Mouse (Mus musculus): Measurements from ENCODE around the gene Ctsl.
A peak's percentile ranks its signal among the peaks of the same experiment; 100 is the strongest.

The Ctsl gene

DNA sequence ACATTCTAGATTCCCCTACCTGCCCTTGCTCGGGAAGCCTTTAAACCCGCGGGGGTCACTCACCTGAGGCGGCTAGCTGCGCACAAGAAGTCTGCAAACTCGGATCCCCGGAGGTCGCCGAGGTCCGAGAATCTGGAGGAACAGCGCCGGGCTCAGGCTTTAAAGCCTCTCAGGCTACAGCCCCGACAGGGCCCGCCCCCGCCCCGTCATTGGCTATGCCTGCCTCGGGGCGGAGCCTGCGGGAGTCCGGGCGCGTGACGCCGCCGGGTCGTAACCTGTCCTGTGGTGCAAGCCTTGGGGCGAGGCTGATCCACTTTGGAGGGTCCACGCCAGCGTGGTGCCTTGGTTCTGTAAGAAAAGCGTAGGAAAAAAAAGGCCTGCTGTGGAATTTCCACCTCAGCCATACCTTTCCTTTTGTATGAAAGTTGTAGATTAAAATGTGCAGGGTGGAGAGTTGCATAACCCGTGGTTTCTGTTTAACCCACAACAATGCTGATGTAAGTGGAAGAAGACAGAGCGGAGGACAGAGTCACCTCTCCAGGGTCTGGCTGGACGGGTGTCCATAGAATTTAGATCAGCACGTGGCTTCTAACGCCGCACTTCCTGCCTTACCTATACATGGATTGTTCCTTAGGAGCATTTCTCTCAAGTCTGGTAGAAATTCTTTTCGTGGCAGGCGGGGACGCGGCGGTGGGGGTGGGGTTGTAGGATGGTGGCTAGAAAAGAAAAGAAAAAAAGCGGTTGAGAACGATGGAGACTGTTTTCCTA is at the start of gene Ctsl:
Gene Ctsl, minus strand, starts transcription at position 718 of the 768 bp plus-strand sequence.
- DNase-seq (ENCODE audit: low spot score in 2 of 2) = peak; percentile 92

DNA sequence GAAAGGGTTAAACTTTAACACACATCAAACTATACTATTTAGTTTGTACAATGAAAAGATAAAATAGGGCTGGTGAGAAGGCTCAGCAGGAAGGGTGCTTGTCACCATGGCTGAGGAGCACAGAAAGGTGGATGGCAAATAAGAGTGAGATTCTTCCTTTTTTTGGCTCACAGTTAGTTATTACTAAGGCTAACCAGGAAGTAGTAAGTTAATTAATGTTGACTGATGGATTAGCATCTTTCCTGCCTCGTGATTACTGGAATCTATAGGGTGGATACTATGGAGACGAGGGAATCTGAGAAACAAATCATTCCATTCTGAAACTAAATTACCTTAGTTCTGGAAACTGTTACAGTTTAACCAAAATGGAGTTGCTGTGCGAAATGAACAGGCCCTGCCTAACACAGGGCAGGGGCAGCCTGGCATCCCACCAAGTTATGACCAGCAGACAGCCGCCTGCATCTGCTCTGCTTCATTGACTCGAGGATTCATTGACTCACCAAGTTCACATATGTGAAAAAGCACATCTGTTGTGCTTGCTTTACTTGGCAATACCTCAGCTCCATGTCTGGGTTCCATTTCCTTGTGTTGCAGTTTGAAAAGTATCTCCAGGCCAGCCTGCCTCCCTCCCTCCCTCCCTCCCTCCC is 46.4 kb upstream of the Ctsl start:
- DNase-seq (ENCODE audit: low spot score in 2 of 2) = no peak

DNA sequence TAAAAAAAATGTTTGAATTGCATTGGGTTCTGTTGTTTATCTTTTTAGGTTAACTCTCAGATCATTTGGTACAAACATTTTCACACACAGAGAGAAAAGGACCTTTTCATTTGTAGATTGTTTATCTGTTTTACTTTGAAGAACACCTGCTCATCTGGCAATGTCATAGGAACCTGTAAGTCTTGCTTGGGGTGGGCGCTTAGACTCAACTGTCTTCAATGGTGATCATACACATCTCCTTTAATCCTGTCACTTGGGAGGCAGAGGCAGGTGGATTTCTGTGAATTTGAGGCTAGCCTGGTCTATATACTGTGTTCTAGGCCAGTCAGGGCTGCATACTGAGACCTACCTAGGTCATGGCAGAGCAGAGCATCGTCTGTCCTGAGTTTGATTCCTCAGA is 45.0 kb upstream of the Ctsl start:
- no peak for DNase-seq (ENCODE audit: low spot score in 2 of 2)

DNA sequence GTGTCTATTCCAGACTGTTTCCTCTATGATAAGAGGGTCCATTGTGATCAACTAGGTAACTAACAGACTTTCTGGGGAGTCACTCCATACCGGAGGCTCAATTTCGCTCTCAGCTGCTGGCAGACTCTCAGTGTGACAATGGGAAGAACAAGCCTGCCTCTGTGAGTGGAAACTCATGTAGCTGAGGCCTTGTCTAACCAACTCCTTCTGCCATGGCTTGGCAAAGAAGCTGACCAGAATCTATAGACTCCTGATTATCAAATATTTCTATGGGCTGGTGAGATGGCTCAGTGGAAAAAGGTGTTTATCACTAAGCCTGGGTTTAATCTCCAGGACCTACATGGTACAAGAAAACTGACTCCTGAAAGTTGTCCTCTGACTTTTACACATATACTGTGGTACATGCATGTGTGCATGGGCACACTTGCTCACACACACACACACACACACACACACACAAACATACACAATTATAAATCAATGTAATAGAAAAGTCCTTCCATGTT is 42.1 kb upstream of the Ctsl start:
- DNase-seq (ENCODE audit: low spot score in 2 of 2) = no peak

DNA sequence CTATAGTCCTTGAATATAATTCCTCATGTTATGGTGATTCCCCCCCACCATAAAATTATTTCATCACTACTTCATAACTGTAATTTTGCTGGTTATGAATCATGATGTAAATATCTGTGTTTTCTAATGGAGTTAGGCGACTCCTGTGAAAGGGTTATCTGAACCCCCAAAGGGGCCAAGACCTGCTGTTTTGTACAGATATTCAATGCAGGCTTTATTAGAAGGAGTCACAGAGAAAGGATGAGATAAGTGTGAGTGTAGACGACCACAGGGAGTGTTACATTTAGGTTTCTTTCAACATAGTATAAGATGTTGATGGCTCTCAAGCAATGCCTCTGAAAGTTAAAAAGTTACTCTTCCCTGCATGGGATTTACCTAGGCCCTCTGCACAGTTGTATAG is 40.6 kb upstream of the Ctsl start:
- no peak for DNase-seq (ENCODE audit: low spot score in 2 of 2)

DNA sequence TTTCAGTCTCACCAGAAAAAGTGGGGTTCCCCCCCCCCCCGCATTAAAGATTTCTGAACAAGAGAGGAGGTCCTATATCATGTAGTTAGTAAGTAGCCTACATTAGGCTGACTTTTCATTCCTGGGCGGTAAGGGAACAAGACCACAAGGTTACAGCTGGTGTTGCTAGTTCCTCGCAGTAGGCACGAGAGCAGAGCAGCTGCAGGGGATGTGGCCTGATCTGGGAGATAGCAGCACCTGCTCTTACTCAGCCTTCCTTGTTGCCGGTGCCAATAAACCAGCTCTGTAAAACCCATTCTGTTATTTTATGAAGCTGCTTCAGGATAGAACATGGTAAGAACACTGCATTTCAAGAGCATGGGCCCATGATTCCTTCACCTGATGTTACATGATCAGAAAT is 39.9 kb upstream of the Ctsl start:
- no peak for DNase-seq (ENCODE audit: low spot score in 2 of 2)

DNA sequence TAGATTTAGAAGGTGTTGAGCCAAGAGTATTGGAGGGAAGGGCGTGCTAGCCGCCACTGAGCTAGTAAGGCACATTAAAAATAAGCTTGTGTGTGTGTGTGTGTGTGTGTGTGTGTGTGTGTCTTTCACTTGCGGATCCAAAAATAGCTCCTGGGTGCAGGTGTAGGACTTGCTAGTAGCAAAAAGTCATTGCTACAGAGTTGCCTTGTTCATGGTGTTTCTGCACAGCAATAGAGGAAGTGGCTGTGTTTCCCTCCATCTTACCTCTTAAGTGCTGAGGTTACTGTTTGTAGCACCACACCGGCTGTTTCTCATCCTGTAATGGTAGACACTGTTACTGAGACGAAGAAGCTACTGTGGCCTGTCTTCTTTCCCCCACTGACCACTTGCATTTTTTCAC is 37.3 kb upstream of the Ctsl start:
- DNase-seq (ENCODE audit: low spot score in 2 of 2) = no peak

DNA sequence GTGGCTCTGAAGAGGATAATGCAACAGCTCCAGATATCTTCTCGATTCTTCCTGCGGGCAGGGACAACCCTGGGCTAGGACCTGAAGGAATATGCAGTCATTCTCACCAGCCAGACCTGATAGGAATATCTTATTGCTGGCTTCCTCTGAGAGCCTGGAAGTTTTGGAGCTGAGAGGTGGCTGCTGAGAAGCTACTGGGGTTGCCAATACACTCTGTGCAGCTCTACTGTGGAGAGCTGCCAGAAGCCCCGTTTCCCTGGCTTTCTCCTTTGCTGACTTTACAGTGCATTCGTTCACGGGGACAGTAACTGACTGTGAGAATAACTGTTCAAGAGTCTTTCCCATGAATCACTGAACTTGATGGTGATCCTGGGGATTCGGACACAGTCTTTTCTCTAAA is 34.9 kb upstream of the Ctsl start:
- peak; percentile 60 to 61 for DNase-seq (ENCODE audit: low spot score in 2 of 2)

DNA sequence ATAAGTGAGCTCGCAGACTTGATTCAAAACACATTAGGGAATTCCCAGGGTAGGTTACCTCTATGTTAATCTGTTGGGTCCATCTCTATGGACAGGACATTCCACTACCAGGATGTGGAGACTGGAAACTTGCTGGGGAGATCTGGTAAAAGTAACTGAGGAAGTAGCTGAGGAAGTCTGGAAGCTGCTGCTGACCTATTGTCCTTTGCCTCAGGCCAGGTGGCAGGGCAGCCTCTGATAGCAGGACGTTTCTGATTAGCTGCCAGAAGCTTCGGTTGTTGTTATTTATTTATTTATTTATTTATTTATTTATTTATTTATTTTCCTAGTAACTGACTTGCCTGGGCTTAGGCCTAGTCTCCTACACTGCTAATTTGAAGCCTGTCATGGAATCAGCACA is 32.8 kb upstream of the Ctsl start:
- DNase-seq (ENCODE audit: low spot score in 2 of 2) = no peak

DNA sequence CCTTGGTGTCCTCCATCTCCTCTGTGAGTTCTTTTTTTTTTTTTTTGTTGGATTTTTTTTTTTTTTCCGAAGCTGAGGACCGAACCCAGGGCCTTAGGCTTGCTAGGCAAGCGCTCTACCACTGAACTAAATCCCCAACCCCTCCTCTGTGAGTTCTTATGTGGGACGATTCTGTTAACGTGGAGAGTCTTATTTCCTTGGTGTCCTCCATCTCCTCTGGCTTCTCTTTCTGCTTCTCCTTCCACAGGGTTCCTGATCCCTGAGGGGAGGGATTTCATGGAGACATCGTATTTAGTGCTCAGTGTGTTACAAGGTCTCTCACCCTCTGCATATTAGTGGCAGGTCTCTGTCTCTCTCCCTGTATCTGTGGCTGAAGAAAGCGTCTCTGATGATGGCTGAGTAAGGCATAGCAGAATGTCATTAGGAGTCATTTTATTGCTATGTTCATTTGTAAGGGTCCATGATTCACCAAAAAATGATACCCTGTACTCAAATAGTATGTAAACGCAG is 32.3 kb upstream of the Ctsl start:
- no peak for DNase-seq (ENCODE audit: low spot score in 2 of 2)

DNA sequence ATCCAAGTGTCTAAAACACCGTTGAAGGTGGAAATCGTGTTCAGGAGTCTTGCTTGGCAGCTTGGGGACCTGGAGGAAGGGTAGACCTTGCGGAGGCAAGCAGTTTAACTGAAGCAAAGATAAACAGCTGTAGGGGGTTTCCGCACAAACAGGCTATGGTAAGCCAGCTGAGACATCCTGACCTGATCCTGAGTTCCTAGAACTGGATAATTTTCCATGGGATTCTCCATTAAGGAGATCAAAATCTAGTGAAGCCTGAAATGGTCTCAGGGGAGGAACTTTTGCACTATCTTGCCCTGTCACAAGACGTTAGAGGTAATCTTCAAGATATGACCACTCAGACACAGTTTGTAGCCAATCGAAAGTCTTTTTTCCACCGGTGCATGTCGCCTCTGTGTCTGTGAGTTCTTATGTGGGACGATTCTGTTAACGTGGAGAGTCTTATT is 31.8 kb upstream of the Ctsl start:
- DNase-seq (ENCODE audit: low spot score in 2 of 2) = no peak

DNA sequence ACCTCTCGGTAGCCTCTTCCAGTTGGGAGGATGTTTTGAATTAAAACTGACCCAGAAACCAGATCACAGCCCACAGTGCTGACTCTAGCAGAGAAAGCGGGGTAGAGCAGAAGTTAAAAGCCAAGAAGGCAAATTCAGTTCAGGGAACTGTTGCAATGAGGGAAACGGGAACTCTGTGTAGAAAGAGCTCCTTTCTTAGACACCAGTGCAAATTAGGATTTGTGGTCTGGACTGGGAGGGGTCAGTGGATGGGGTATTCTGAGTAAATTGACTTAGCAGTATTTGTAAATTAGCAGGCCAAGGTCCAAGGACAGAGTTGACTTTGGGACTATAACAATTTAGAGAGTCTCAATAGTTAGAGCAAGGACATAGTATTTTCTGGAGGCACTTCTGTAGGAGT is 31.3 kb upstream of the Ctsl start:
- peak; percentile 22 for DNase-seq (ENCODE audit: low spot score in 2 of 2)

DNA sequence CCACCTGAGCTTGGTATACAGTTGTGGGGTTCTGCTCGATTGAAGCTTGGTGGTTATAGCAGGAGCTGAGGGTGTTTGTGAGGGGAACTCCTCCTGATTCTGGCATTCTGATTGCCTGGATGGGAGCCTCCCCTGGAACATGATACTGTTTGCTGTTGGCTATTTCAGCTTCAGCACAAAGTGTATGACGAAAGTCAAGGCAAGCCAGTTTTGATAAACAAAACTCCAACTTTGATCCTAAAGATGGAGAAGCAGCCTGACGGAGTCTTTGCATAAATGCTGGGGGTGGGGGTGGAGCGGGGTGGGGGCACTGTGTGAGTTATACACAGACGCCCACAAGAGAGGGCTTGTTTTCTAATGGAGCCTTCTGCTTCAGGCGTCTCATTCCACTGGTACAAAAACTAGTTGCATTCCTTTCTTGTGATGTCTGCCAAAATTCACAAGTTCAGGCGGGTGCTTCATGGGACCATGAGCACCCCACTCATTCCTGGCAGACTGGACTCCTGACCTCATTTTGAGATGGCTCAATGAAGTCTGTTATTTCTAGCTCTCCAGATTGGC is 30.2 kb upstream of the Ctsl start:
- DNase-seq (ENCODE audit: low spot score in 2 of 2) = peak; percentile 21 to 30

DNA sequence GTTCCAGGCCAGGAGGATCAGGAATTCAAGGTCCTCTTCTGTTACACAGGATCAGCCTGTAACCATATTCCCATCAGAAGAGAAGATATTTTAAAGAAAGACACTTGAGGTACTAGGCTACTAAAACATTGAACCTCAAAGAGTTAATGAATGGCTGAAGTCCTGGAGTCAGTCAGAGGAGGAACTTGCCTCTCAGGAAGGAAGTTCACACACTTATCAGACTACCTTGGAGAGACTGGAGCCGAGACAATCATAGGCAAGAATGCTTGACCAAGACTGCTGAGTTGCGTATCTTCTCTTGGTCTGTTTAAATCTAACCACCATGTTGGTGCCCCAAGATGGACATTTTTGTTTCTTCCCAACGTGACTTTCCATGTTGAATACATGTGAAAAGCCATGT is 29.2 kb upstream of the Ctsl start:
- no peak for DNase-seq (ENCODE audit: low spot score in 2 of 2)

DNA sequence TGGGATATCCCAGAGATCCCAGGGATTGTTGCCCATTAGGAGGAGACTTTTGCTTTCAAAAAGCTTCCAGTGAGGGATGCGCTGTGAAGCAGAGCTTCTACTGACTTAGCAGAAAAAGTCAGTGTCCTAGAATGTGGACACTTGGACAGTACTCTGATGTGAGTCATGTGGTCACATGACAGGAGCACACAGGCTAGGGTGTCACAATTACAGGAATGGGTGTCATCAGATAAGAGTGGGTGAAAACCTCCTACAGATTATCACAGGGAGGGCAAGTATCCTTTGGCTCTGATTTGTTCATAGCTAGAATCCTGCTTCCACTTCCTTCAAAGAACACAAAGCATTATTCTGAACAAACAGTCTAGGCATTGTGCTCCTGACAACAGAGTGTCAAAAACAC is 27.4 kb upstream of the Ctsl start:
- DNase-seq (ENCODE audit: low spot score in 2 of 2) = no peak

DNA sequence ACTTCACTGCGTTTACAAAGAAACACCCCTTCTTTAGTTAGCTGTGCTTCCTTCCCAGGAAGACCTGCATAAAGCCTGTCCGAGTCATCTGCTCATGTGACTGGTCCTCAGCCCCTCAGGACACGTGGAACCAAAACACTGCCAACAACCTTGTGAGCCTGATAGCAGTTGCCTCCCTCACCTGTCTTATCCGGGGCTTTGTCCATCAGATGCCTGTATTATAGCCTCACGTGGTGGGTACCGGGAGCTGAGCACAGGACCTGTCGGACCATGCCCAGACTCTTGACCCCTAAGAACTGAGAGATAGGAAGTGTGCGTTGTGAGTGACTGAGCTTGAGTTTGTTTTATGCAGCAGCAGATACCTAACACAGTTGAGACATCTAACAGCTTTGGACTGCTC is 26.3 kb upstream of the Ctsl start:
- no peak for DNase-seq (ENCODE audit: low spot score in 2 of 2)

DNA sequence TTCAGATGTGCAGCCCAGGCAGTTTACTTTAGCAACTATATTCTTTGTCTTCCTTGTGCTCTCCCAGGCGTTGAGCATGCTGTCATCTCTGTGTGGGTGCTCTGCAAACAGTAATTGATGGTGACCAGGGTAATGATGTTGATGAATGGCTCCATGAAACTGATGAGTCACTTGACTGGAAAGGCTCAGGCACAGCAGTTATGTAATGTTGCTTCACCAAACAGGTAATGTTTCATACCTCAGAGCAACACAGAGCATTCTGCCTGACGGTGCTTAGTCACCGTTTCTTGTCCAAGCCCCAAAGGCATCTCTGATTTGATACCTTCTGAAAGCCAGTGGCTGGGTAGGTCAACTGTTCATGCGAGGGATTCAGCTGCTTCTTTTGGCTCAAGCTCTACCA is 17.7 kb upstream of the Ctsl start:
- no peak for DNase-seq (ENCODE audit: low spot score in 2 of 2)

DNA sequence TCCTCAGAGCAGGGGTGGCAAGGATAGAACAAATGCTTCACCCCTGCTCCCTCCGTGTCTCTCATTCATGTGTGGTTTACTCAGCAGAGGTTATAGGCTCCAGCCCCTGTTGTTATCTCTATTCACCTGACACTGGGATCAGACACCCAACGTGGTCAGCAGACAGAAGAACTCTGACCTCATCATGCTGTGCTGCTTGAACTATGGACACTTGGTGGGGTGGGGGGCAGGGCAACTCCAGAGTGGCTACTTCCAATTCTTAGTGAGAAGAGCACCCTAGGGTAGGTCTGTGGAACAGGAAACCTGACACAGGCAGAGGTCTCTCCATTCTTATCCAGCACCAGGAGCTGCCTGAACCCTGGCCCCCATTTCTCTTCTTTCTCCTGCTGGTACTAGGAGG is 15.4 kb upstream of the Ctsl start:
- DNase-seq (ENCODE audit: low spot score in 2 of 2) = no peak

DNA sequence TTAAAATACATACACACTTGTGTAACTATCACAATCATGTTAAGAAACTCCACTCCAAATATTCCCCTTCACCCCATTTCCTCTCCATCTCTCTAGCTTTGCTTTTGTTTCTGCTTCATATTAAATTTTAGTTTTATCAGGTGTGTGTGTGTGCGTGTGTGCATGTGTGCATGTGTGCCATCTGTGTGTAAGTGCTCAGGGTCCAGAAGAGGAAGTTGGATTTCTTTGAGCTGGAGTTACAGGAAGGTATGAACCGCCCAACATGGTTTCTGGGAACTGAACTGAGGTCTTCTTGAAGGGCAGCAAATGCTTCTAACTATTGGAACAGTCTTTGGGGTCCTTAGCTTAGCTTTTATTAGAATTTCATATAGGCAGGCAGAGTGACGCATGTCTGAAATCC is 14.2 kb upstream of the Ctsl start:
- no peak for DNase-seq (ENCODE audit: low spot score in 2 of 2)

DNA sequence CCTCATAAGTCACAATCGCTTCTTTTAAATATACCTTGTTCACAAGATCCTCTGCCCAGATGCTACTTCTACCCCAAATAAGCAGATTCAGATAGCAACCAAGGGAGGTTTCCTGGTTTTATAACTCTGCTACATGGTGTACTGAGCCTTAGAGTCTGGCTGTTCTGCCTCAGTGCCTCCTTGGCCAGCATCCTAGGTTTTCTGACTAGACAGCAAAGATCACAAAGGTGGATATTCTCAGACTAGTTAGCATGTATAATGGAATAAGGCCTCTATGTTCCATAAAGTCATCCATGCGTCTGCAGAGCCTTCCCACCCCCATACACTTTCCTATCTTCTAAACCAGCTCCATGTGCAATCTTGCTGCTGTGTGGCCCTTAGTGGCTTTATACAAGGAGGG is 9.6 kb upstream of the Ctsl start:
- DNase-seq (ENCODE audit: low spot score in 2 of 2) = no peak

DNA sequence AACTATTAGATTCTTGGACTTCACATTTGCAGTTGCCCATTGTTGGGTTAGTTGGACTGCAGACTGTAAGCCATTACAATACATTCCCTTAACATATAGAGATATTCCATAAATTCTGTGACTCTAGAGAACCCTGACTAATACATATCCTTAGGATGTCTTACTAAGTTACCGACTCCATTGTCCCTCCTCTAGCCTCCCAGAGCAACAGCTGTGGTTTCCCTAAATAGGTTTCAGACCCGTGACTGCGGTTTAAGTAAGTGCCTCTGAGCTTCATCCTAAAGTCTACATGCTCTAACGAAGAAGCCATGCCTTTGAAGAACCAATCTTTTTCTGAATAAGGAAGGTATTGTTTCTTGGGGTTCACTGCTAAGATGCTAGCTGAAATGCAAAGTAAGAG is 7.9 kb upstream of the Ctsl start:
- DNase-seq (ENCODE audit: low spot score in 2 of 2) = no peak

DNA sequence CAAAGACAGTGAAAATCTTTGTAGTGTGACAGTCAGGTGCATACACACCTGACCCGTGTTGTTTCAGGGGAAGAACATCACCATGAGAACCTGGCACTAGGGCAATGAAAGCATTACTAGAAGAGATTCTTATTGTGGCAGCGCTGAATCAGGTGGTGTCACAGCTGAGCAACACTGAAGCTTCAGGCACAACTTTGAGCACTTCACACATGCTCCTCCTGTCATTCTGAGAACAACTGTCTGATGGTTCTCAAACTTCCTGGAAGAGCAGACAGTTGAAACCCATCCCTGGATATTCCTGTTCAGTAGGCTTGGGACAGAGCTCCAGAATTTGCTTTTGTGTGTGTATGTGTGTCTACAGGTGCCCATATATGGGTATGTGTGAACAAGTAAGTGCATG is 5.8 kb upstream of the Ctsl start:
- no peak for DNase-seq (ENCODE audit: low spot score in 2 of 2)

DNA sequence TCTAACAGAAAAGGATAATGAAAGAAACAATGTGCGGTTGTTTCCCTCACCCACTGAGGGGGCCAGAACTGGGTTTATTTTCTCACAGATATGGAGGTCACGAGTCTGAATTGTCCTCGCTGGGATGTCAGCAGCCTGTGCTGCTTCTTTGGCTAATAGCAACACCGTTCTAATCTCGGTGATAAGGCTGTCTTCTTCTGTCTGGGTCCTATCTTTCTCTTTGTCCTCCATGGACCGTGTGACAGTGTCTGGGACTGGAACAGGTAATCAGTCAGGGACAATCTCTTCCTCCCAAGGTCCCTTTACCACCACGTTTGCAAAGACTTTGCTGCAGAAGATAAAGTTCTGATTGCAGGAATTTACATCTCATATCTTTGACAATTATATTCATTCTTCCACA is 4.5 kb upstream of the Ctsl start:
- no peak for DNase-seq (ENCODE audit: low spot score in 2 of 2)
